Mouse (Mus musculus) liver, adult 2 months (tissue): ENCODE data around the gene Gcsam.

Source experiments
- CTCF ChIP-seq: fragments of 200-500 bp; IDR thresholded peaks from 2 replicates; pipeline ENCODE4 v1.5.1; 2011; ENCODE audit warnings: low read depth, low read length, control low read depth
- POLR2A ChIP-seq: fragments of 200-500 bp; IDR thresholded peaks from 2 replicates; pipeline ENCODE4 v1.6.1; 2011; ENCODE audit warnings: low read length, control low read depth; ENCODE audit not compliant: insufficient read depth; ENCODE audit errors: extremely low read depth

DNA sequence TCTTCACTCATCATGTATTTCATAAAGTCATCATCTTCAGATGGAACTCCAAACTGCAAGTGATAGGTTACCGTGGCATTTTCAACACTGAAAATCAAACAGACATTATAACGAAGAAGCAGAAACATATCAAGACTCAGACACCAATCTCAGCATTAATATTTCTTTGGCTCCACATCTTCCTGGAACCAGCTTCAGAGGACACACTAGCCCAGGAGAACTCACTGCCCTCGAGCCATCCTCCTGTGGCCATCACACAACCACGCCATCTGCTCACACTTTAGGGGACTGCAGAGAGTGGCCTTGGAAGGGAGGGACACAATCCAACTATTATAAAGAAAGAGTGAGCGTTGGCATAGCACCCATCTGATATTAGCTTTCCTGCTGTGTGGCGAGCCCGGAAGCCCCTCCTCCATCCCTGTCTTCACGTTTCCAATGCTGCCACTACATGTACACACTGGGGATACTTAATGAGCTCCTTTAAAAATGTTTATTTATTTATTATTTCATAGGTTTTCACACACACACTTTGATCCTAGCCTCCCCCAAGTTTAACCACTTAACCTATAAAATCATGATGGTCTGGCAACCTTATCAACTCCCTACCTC is 19.4 kb downstream of the Gcsam start:
- TF ChIP-seq POLR2A (no peak), CTCF (no peak)
